Mouse (Mus musculus) kidney, embryonic 14.5 days (tissue): ENCODE results near the gene Cend1. TPM values are rescaled to one million over a fixed set of nuclear protein-coding genes. Genes with fewer than 3 reads are reported as not detected.

ENCODE experiments used
- ATAC-seq: fragments of 200-750 bp; cut with Nextera tagmentation; 2 replicates; pipeline ENCODE4 v1.8.0; 2017; ENCODE audit warnings: moderate number of reproducible peaks, mild to moderate bottlenecking, moderate TSS enrichment, moderate library complexity; ENCODE audit not compliant: low FRiP score, low TSS enrichment
- H3K27ac ChIP-seq: fragments of 300-500 bp; sonication (generic); 2 replicates; pipeline ENCODE4 v1.5.1; 2014; ENCODE audit warnings: low read depth, mild to moderate bottlenecking, low read length, moderate library complexity, mixed read lengths
- H3K27me3 ChIP-seq: fragments of 300-500 bp; sonication (generic); 2 replicates; pipeline ENCODE4 v1.6.1; 2014; ENCODE audit warnings: mild to moderate bottlenecking, low read length; ENCODE audit not compliant: control insufficient read depth, insufficient read depth
- H3K36me3 ChIP-seq: fragments of 300-500 bp; sonication (generic); 2 replicates; pipeline ENCODE4 v1.6.1; 2014; ENCODE audit warnings: low read length, mixed read lengths; ENCODE audit not compliant: control insufficient read depth, insufficient read depth
- H3K4me1 ChIP-seq: fragments of 300-500 bp; sonication (generic); 2 replicates; pipeline ENCODE4 v1.6.1; 2014; ENCODE audit warnings: low read length, mixed read lengths; ENCODE audit not compliant: control insufficient read depth, insufficient read depth
- H3K4me2 ChIP-seq: fragments of 300-500 bp; sonication (generic); replicated peaks from 2 replicates; pipeline ENCODE4 v1.6.1; 2014; ENCODE audit warnings: low read depth, mild to moderate bottlenecking, low read length
- H3K4me3 ChIP-seq: fragments of 300-500 bp; sonication (generic); 2 replicates; pipeline ENCODE4 v1.5.1; 2014; ENCODE audit warnings: mild to moderate bottlenecking, low read length
- H3K9ac ChIP-seq: fragments of 300-500 bp; sonication (generic); 2 replicates; pipeline ENCODE4 v1.6.1; 2014; ENCODE audit warnings: low read depth, mild to moderate bottlenecking, low read length, moderate library complexity
- H3K9me3 ChIP-seq: fragments of 300-500 bp; sonication (generic); 2 replicates; pipeline ENCODE4 v1.6.1; 2016; ENCODE audit warnings: low read length; ENCODE audit not compliant: control insufficient read depth
- WGBS: fragments of 180-500 bp; shearing (Covaris S2); extraction: QIAGEN DNeasy Blood & Tissue Kit; methylation state at CpG from one replicate; pipeline ENCODE4 v1.1.7; 2014; 5-methylcytosine and 5-hydroxymethylcytosine counted together
- polyA plus RNA-seq: library from polyadenylated mRNA; unstranded; fragments of >200 nt; fragmentation: Nextera tagmentation; extraction: Ambion mirVana; gene quantifications from 2 replicates; pipeline ENCODE4 v1.2.1, GENCODE M21; 2014

Cend1 gene
- polyA plus RNA-seq, 1 experiment from 2014 or later = 0.46 TPM

GRCm38 (mm10) chr7:141435856-141436522, 6.7 kb upstream of the Cend1 start:
- Histone ChIP-seq H3K9me3 (no peaks in the 10 kb centered on the region), H3K4me1 (peaks cover 24% of the 10 kb centered on the region), H3K4me2 (0 out of 2 replicates have a peak overlapping the region, but pooled peaks have one; percentile 75), H3K9ac (no peak overlapping the region), H3K27ac (no peak overlapping the region), H3K27me3 (no peaks in the 10 kb centered on the region), H3K36me3 (peaks cover 53% of the 10 kb centered on the region), H3K4me3 (no peak overlapping the region; the same call in 1 of the 2 replicates)
- ATAC-seq = no peak
- 78% methylated on average over 9 of the region's 9 CpGs for WGBS

DNA sequence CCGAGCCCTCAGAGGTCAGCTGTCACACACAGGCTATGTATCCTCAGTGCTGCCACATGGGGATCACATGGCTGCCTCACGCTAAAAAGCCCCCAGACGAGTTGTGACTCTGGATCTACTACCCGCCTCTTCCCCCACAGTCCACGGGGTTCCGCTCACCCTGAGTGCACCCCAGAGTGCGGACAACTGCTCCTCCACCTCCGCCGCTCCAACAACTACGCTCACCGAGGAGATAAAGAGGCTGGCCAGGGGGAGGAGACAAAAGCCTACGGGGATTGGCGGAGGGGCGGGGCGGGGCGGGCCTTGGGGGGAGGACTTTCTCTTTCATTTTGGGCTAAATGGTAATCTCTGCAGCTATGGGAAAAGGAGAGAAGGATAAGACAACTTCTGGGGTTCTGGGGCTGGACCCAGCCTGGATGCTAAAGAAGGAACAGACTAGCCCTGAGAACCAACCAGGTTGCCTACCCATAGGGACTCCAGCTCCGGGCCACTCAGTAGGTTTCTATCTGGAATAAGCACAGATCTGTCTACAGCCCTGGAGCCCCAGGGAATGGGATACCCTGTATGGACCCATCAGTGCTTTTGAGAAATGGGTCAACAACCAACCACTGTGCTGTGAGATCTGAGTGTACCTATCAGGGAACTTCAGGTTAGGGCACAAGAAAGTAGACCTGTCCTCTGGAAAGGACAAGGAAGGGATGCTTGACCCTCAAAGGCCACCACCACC, 6.0 kb upstream of the Cend1 start:
- Histone ChIP-seq H3K9me3 (no peaks in the 10 kb centered on the region), H3K4me3 (peak overlapping the region; percentile 47), H3K9ac (peak overlapping the region; percentile 58; the same call in 1 of the 2 replicates), H3K4me1 (peaks cover 24% of the 10 kb centered on the region), H3K4me2 (peak overlapping the region; percentile 75), H3K27me3 (no peaks in the 10 kb centered on the region), H3K27ac (0 out of 2 replicates have a peak overlapping the region, but pooled peaks have one; percentile 27), H3K36me3 (peaks cover 56% of the 10 kb centered on the region)
- WGBS = 4% methylated on average over 17 of the region's 17 CpGs
- peak; percentile 18; the same call in 1 of the 2 replicates for ATAC-seq

GRCm38 (mm10) chr7:141434464-141434863, 5.2 kb upstream of the Cend1 start:
- Histone ChIP-seq H3K4me3 (peak overlapping the region; percentile 47), H3K4me2 (peak overlapping the region; percentile 75), H3K27ac (no peak overlapping the region), H3K27me3 (no peaks in the 10 kb centered on the region), H3K36me3 (peaks cover 49% of the 10 kb centered on the region), H3K9me3 (no peaks in the 10 kb centered on the region), H3K9ac (peak overlapping the region; percentile 58; the same call in 1 of the 2 replicates), H3K4me1 (peaks cover 30% of the 10 kb centered on the region)
- ATAC-seq = no peak
- WGBS = 10% methylated on average over 8 of the region's 8 CpGs

DNA sequence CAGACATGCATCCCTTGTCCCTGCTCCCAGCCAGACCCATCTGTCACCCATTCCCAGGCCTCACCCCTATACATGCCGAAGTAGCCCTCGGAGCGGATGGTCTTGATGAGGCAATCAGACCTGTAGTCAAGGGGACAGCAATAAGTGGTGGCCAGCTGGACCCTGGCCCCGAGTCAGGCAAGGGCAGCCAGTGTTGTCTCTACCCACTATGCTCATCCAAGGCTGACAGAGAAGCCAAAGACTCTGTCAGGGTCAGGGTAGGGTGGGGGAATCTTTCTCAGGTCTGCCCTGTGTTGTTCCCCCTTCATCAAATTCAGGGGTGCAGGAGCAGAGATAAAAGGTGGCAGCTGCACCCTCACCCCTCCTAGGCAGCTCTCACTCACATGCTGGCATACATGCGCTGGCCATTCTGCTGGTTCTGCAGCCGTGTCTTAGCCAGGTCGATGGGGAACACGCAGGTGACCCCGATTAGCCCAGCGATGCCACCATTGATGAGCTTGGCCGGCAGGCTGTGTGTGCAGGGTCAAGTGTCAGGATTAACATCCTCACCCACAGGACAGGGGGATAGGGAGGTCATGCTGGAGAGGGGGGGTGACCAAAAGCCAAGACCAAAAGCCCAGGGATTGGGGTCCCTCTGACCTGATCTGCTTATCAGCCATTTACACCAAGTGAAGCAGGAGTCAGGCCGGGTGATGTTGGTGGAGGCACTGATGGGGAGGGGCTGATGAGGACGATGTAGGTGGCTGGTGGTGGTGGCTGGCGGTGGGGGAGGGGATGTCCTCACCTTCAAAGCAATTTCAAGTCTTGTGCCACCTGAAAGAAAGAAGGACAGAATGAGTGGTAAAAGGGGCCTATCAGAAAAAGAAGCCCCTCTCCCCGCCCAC, 4.5 kb upstream of the Cend1 start:
- peaks cover 42% of the 10 kb centered on the region for H3K36me3 ChIP-seq
- WGBS = 67% methylated on average over 15 of the region's 15 CpGs
- H3K4me2 ChIP-seq = peak overlapping the region; percentile 75
- no peak overlapping the region for H3K27ac ChIP-seq
- no peaks in the 10 kb centered on the region for H3K27me3 ChIP-seq
- peak overlapping the region; percentile 47 for H3K4me3 ChIP-seq
- no peak for ATAC-seq
- H3K9me3 ChIP-seq = no peaks in the 10 kb centered on the region
- peaks cover 34% of the 10 kb centered on the region for H3K4me1 ChIP-seq
- H3K9ac ChIP-seq = peak overlapping the region; percentile 58; the same call in 1 of the 2 replicates

GRCm38 (mm10) chr7:141432741-141433516, 3.6 kb upstream of the Cend1 start:
- no peak overlapping the region for H3K9ac ChIP-seq
- WGBS = 87% methylated on average over 6 of the region's 6 CpGs
- no peak overlapping the region for H3K4me2 ChIP-seq
- no peak overlapping the region for H3K27ac ChIP-seq
- H3K4me3 ChIP-seq = no peak overlapping the region
- peaks cover 34% of the 10 kb centered on the region for H3K36me3 ChIP-seq
- peaks cover 34% of the 10 kb centered on the region for H3K4me1 ChIP-seq
- no peak for ATAC-seq
- no peaks in the 10 kb centered on the region for H3K27me3 ChIP-seq
- no peaks in the 10 kb centered on the region for H3K9me3 ChIP-seq

GRCm38 (mm10) chr7:141432186-141432611, 2.9 kb upstream of the Cend1 start:
- WGBS = 58% methylated on average over 8 of the region's 8 CpGs
- Histone ChIP-seq H3K9me3 (no peaks in the 10 kb centered on the region), H3K4me3 (no peak overlapping the region), H3K27ac (no peak overlapping the region), H3K36me3 (peaks cover 34% of the 10 kb centered on the region), H3K4me1 (peaks cover 34% of the 10 kb centered on the region), H3K9ac (no peak overlapping the region), H3K4me2 (no peak overlapping the region), H3K27me3 (no peaks in the 10 kb centered on the region)
- no peak for ATAC-seq

DNA sequence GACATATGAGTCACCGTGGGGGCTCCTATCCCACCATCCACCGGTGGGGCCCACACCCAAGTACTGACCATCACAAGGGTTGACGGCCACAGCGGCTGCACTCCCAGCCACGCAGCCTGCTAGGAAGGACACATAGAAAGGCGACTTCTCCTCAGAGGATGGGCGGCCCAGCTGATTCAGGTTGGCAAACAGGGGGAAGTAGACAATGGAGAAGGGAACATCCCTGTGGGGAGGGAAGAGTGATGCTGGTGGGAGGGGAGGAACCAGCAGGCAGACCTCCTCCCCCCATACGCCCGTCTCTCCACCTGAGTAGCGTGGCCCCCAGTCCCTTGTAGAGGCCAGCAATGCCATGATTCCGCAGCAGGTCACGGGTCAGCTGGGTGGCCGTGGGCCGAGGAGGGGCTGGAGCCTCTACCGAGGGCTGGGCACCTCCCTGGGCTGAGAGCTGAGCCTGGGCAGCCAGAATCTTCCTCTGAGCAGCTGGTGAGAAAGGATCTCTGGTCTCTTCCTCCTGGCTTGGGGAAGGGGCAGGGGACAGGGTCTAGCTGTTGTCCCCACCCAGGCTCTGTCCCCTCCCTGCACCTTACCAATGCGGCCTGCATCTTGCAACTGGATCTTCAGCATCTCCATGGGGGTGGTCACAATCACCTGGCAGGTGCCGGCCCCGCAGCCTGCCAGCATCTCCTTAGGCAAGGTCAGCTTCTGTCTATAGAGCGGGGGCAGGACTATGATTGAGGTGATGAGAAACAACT, 2.3 kb upstream of the Cend1 start:
- no peak overlapping the region for H3K27ac ChIP-seq
- no peak overlapping the region for H3K4me3 ChIP-seq
- H3K4me2 ChIP-seq = no peak overlapping the region
- no peak for ATAC-seq
- H3K9ac ChIP-seq = no peak overlapping the region
- H3K4me1 ChIP-seq = peaks cover 35% of the 10 kb centered on the region
- H3K27me3 ChIP-seq = no peaks in the 10 kb centered on the region
- WGBS = 91% methylated on average over 19 of the region's 19 CpGs
- no peaks in the 10 kb centered on the region for H3K9me3 ChIP-seq
- H3K36me3 ChIP-seq = peaks cover 34% of the 10 kb centered on the region
